Mouse (Mus musculus) embryonic facial prominence, embryonic 12.5 days (tissue): ENCODE measurements around the gene S100a1. TPM values are rescaled to one million over a fixed set of nuclear protein-coding genes. Genes with fewer than 3 reads are reported as not detected.

Experiments
- ATAC-seq: fragments of 200-750 bp; cut with Nextera tagmentation; 2 replicates; pipeline ENCODE4 v1.8.0; 2017; ENCODE audit not compliant: insufficient number of reproducible peaks, insufficient read depth, low FRiP score, low TSS enrichment
- H3K27ac ChIP-seq: fragments of 300-500 bp; sonication (generic); 2 replicates; pipeline ENCODE4 v1.5.1; 2016; ENCODE audit warnings: mild to moderate bottlenecking
- H3K27me3 ChIP-seq: fragments of 300-500 bp; sonication (generic); 2 replicates; pipeline ENCODE4 v1.6.1; 2016; ENCODE audit warnings: mild to moderate bottlenecking, moderate library complexity
- H3K36me3 ChIP-seq: fragments of 300-500 bp; sonication (generic); 2 replicates; pipeline ENCODE4 v1.6.1; 2016; ENCODE audit warnings: mild to moderate bottlenecking
- H3K4me1 ChIP-seq: fragments of 300-500 bp; sonication (generic); 2 replicates; pipeline ENCODE4 v1.6.1; 2016
- H3K4me2 ChIP-seq: fragments of 300-500 bp; sonication (generic); replicated peaks from 2 replicates; pipeline ENCODE4 v1.6.1; 2016; ENCODE audit warnings: mild to moderate bottlenecking, moderate library complexity
- H3K4me3 ChIP-seq: fragments of 300-500 bp; sonication (generic); 2 replicates; pipeline ENCODE4 v1.5.1; 2016; ENCODE audit warnings: mild to moderate bottlenecking
- H3K9ac ChIP-seq: fragments of 300-500 bp; sonication (generic); 2 replicates; pipeline ENCODE4 v1.6.1; 2016; ENCODE audit warnings: mild to moderate bottlenecking, moderate library complexity
- H3K9me3 ChIP-seq: fragments of 300-500 bp; sonication (generic); 2 replicates; pipeline ENCODE4 v1.6.1; 2016; ENCODE audit warnings: mild to moderate bottlenecking, moderate library complexity
- WGBS: fragments of 180-500 bp; shearing (Covaris S2); methylation state at CpG from one replicate; pipeline ENCODE4 v1.1.7; 2016; 5-methylcytosine and 5-hydroxymethylcytosine counted together
- polyA plus RNA-seq: library from polyadenylated mRNA; unstranded; fragments of >200 nt; fragmentation: Nextera tagmentation; extraction: Ambion mirVana; gene quantifications from 2 replicates; pipeline ENCODE4 v1.2.1, GENCODE M21; 2016

Gene S100a1
- polyA plus RNA-seq, 1 experiment from 2014 or later: 11.2 TPM

DNA sequence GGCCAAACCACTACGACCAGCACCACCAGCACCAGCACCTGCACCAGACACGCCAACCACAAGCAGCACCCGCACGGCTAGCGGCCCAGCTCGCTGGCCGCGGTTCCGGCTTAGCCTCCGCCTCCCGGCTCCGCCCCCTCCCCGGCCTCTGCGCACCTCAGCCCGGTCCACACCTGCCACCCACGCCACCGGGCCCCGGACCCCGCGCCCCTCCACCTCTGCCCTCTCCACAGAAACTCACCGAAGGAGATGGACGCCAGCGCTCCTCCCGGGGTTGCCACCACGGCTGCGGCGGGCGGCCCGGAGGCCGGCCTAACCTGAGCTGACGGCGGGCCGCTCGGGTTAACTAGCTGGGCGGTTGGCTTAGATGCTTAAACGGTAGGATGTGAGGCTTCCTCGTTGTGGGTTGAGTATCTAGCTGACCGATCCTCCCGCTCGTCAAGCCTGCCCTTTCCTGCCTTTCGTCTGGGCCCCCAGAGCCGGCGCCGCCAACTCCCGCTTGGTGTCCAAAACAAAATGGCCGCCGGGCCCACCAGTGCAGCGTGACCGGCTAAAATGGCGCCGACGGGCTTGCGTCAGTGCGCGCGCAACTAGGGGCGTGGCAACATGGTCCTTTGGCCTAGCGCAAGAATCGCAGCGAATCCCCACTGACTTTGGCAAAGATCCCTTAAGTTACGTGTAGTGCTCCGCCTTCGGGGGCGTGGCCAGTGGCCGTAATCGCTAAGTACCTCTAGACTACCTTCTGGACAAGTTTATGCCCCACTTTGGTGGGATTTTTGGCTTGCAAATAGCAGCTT lies 5.0 kb downstream of the S100a1 start, which contains the start of gene Chtop:
Gene Chtop, minus strand, starts transcription at position 549 of the 797 bp plus-strand sequence.
- Histone ChIP-seq H3K4me2 (peak within 1 kb of the TSS; percentile 79), H3K9me3 (no peaks in the 10 kb centered on the region), H3K27me3 (peaks cover 15% of the 10 kb centered on the region), H3K27ac (peak within 1 kb of the TSS; percentile 91), H3K4me3 (peak within 1 kb of the TSS; percentile 90), H3K36me3 (peaks cover 31% of the 10 kb centered on the region), H3K4me1 (peaks cover 13% of the 10 kb centered on the region), H3K9ac (peak within 1 kb of the TSS; percentile 97)
- peak; percentile 82 for ATAC-seq
- under 1% methylated on average over 65 of the region's 66 CpGs for WGBS

DNA sequence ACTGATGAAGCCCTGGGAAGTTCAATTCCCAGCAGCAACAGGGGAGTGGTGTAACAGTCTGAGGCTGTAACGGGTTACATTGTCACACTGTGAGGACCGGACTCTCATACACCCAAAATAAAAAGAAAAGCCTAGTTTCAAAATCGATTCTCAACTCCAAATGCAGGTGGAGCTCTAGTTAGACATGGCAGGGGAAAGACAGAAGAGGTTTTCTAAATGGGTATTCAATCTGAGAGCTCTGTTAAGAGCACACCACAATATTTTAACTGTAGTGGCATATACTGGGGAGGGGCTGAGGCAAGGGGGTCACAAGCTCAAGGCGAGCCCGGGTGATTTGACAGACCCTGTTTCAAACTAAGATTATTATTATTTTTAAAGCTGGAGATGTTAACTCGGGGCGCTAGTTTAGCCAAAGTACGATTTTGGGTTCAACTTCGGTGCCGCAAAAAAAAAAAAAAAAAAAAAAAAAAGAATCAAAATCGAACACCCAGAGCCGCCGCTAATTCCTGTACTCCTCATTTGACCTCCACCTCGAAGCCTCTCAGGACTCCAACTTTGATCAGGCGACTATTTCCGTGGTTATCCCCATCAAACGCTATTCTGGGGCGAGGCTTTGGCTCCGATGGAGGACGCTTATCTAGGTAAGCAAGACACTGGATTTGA lies 5.8 kb downstream of the S100a1 start:
- WGBS: 6% methylated on average over 20 of the region's 20 CpGs
- Histone ChIP-seq H3K36me3 (peaks cover 39% of the 10 kb centered on the region), H3K4me2 (peak overlapping the region; percentile 79), H3K4me3 (peak overlapping the region; percentile 90), H3K9ac (peak overlapping the region; percentile 97), H3K9me3 (no peaks in the 10 kb centered on the region), H3K27me3 (peaks cover 7% of the 10 kb centered on the region; the same call in 1 of the 2 replicates), H3K4me1 (peaks cover 10% of the 10 kb centered on the region; the same call in 1 of the 2 replicates), H3K27ac (peak overlapping the region; percentile 91)
- no peak for ATAC-seq

DNA sequence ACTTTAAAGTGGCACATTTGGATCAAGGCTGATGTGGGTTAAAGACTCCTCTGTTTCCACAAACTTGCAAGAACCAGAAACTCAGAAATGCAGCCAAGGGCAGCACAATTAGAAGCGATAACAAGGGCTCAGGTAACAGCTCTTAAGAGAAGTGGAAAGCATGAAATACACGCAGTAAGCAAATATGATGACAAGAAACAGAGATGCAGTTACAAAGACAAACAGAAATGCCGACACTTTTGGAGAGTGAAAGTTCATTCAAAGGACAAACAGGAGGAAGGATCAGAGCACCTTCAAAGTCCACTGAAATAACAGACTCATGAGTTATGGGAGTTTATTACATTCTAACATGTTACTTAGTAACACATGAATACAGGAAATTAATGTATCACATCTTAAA lies 7.8 kb downstream of the S100a1 start:
- Histone ChIP-seq H3K4me2 (no peak overlapping the region), H3K4me3 (no peak overlapping the region), H3K36me3 (peaks cover 57% of the 10 kb centered on the region), H3K27me3 (no peaks in the 10 kb centered on the region), H3K9ac (no peak overlapping the region), H3K27ac (no peak overlapping the region), H3K4me1 (peaks cover 10% of the 10 kb centered on the region; the same call in 1 of the 2 replicates), H3K9me3 (no peaks in the 10 kb centered on the region)
- 87% methylated on average over 3 of the region's 3 CpGs for whole genome bisulfite sequencing
- ATAC-seq: no peak

DNA sequence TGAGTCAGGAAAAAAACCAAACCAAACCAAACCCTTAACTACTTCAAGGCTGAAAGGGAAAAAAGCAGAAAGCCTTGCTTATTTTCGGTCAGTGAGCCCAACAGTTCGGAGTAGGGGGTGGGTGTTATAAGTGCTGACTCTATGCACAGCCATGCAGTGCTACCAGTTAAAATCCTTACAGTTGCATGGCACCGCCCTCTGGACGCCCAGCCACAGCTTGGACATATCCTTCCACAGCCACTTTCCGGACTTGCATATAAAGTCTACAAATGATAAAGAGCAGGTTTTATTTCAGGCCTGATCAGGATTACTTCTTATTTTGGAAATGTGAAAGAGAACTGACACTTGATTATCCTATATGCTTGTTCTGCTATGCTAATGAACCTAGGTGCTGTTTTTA lies 9.0 kb downstream of the S100a1 start:
- Histone ChIP-seq H3K36me3 (peaks cover 65% of the 10 kb centered on the region), H3K4me2 (no peak overlapping the region), H3K4me1 (peaks cover 10% of the 10 kb centered on the region; the same call in 1 of the 2 replicates), H3K4me3 (no peak overlapping the region), H3K9me3 (no peaks in the 10 kb centered on the region), H3K9ac (no peak overlapping the region), H3K27ac (no peak overlapping the region), H3K27me3 (no peaks in the 10 kb centered on the region)
- ATAC-seq: no peak
- 94% methylated on average over 5 of the region's 5 CpGs for WGBS

DNA sequence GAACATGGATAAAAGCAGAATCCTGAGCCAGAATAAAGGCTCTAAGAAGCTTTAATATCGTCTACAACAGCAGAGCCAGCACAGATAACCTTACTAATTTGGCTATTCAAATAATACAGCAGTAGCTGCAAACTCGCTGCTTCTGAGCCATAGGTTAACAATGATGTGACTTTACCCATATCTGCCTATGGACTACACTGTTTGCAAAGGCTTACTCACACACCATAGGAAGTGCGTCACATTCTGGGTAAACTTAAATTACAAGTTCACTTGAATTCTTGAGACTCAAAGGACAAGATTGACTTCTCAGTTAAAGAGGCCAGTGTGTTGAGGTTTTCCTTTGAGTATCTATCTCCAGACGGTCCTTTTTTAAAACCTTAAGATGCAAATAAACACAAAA lies 10.7 kb downstream of the S100a1 start:
- H3K9ac ChIP-seq: no peak overlapping the region
- H3K27me3 ChIP-seq: no peaks in the 10 kb centered on the region
- no peak for ATAC-seq
- H3K9me3 ChIP-seq: no peaks in the 10 kb centered on the region
- WGBS: 86% methylated on average over 4 of the region's 4 CpGs
- no peak overlapping the region for H3K4me3 ChIP-seq
- peaks cover 78% of the 10 kb centered on the region for H3K36me3 ChIP-seq
- H3K4me2 ChIP-seq: no peak overlapping the region
- peaks cover 10% of the 10 kb centered on the region; the same call in 1 of the 2 replicates for H3K4me1 ChIP-seq
- no peak overlapping the region for H3K27ac ChIP-seq

DNA sequence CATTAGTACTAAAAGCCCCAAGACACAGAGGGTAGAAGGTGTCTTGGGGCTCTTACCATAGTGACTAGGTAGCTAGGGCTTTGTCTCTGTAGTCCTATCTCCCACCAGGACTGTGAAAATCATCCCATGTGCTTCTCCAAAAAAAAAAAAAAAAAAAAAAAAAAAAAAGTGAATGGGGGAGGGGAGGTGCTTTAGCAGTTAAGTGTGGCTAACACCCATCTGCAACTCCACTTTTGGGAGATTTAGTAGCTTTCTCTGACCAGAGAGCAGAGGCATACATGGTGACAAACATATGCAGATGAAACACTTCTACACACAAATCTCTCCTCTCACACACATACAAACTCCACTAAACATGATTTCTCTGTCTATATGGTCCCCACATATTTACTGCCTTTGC lies 16.6 kb downstream of the S100a1 start:
- Histone ChIP-seq H3K4me2 (no peak overlapping the region), H3K4me1 (no peaks in the 10 kb centered on the region), H3K27ac (no peak overlapping the region), H3K9ac (no peak overlapping the region), H3K4me3 (no peak overlapping the region), H3K9me3 (no peaks in the 10 kb centered on the region), H3K36me3 (peaks cover 59% of the 10 kb centered on the region), H3K27me3 (no peaks in the 10 kb centered on the region)
- no peak for ATAC-seq

DNA sequence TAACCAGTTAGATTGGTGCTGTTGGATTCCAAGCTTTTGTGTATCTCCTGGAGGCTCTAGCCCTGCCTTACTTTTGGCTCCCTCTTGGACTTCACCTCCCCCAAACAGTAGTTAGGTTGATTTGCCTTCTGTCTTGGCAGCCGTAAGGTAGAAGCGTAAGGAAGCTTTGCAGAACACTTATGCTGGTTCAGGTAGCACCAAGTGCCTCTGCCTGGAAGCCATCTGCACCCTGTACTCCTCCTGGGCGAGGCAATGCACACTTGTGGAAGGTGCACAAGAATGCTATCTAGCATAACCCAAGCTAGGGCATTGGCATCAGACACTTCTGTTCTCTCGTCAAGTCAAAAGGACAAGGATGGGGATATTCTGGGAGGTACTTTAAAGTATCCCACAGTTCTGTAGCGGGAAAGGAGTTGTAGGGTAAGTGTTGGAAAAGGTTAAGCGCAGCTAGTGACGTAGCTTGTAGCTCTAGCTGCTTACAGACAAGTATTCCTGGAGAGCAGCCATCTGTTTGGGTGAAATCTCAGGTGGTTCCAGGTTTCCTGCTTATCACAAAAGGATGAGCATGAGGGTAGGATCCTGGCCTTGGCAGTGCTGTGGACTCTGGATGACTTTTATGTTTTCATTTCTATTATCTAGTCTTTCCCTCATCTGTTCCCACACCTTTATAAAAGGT lies 18.2 kb downstream of the S100a1 start:
- H3K4me3 ChIP-seq: no peak overlapping the region
- H3K9me3 ChIP-seq: no peaks in the 10 kb centered on the region
- H3K4me1 ChIP-seq: no peaks in the 10 kb centered on the region
- ATAC-seq: no peak
- H3K4me2 ChIP-seq: no peak overlapping the region
- 86% methylated on average over 7 of the region's 7 CpGs for WGBS
- no peaks in the 10 kb centered on the region for H3K27me3 ChIP-seq
- H3K9ac ChIP-seq: no peak overlapping the region
- peaks cover 44% of the 10 kb centered on the region for H3K36me3 ChIP-seq
- no peak overlapping the region for H3K27ac ChIP-seq

DNA sequence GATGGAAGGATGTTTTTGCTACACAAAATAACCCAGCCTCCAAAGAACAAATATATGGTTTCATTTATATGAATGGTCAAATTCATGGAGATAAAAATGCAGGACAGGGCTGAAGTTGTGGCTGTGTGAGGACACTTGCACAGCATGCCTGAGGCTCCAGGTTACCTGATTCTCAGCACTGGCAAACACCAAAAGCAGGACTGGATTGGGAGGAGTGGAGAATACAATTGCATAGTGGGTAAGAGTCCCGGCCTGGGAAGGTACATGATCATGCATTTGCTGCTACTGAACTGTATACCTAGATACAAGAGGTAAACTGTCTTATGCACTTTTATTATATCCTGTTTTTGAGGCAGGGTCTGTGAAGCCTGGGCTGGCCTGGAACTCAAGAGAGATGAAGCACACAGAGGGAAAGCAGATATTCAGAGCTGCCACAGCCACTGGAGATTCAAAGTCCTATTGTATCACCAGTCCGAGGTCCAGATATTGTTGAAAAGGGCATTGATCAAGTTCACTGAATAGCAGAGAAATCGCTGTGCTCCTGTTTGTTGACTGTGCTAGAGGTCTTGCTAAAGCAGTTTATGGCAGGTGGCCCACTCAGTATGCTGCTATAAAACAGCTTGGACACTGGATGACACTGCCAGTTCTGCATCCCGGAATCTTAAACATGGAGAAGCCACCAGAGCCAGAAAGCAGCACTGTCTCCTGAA lies 20.2 kb downstream of the S100a1 start:
- no peak overlapping the region for H3K4me3 ChIP-seq
- no peaks in the 10 kb centered on the region for H3K27me3 ChIP-seq
- no peak for ATAC-seq
- no peak overlapping the region for H3K27ac ChIP-seq
- H3K36me3 ChIP-seq: peaks cover 33% of the 10 kb centered on the region
- H3K9ac ChIP-seq: no peak overlapping the region
- H3K4me1 ChIP-seq: peaks cover 5% of the 10 kb centered on the region; the same call in 1 of the 2 replicates
- WGBS: 71% methylated on average over 4 of the region's 4 CpGs
- no peak overlapping the region for H3K4me2 ChIP-seq
- no peaks in the 10 kb centered on the region for H3K9me3 ChIP-seq

DNA sequence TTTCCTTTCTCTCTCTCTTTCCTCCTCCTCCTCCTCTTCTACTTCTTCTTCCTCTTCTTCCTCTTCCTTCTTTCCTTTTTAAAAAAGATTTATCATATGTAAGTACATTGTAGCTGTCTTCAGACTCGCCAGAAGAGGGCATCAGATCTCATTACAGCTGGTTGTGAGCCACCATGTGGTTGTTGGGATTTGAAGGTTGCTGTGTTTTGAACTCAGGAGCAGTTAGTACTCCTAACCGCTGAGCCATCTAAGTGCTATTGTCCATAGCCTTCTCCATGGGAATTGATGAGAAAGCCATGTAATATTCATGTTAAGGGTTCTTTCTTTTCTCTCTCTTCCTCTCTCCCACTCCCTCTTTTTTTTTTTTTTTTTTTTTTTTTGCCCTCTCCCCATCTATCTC lies 22.8 kb downstream of the S100a1 start:
- Histone ChIP-seq H3K4me2 (no peak overlapping the region), H3K27ac (no peak overlapping the region), H3K36me3 (peaks cover 36% of the 10 kb centered on the region), H3K9ac (no peak overlapping the region), H3K27me3 (no peaks in the 10 kb centered on the region), H3K9me3 (no peaks in the 10 kb centered on the region), H3K4me1 (peaks cover 5% of the 10 kb centered on the region; the same call in 1 of the 2 replicates), H3K4me3 (no peak overlapping the region)
- ATAC-seq: no peak
- WGBS: 34% methylated on average over 2 of the region's 2 CpGs

DNA sequence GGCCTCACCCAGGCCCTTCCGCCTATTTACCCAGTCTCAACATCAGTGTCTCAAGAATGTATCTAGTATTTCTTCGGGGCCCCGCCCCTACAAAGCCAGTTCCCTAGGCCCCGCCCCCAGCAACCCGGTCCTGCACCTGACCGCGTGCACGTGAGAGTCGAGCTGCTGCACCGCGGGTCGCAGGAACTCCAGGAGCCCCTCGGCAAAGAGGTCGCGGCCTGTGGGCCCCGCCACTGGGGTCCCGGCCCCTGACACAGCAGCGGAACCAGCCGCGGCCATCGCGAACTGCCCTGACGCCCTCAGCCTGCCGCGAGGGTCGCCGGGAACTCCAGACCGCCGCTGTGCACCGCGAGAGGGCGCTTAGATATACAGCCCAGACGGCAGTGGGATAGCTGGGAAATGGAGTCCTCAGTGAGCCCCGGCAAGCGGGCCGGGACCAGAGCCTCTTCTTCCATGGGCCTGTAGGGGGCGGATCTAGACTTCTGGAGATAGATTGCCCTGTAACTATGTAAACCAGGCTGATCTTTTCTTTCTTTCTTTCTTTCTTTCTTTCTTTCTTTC lies 23.4 kb downstream of the S100a1 start, which contains the start of gene Snapin:
Gene Snapin, minus strand, starts transcription at position 338 of the 561 bp plus-strand sequence.
- 1% methylated on average over 37 of the region's 37 CpGs for WGBS
- Histone ChIP-seq H3K4me3 (peak within 1 kb of the TSS; percentile 71), H3K36me3 (peaks cover 36% of the 10 kb centered on the region), H3K4me1 (peaks cover 5% of the 10 kb centered on the region; the same call in 1 of the 2 replicates), H3K27ac (peak within 1 kb of the TSS; percentile 67; the same call in 1 of the 2 replicates), H3K4me2 (peak within 1 kb of the TSS; percentile 55), H3K27me3 (no peaks in the 10 kb centered on the region), H3K9me3 (no peaks in the 10 kb centered on the region), H3K9ac (peak within 1 kb of the TSS; percentile 73)
- ATAC-seq: peak; percentile 95

DNA sequence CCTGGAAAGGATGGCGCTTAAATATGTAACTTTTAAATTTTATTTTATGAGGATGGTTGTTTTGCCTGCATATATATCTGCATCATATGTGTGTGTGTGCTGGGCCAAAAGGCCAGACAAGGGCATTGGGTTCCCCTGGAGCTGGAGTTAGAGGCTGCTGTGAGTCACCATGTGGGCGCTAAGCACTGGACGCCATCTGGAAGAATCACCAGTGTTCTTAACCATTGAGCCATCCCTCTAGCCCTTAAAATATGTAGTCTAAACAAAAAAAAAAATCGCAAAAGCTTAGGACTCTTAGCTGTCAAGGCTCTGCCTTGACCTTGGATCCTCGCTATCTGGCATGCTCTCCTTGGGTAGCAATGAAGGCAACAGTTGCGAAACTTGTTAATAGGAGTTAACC lies 25.6 kb downstream of the S100a1 start:
- H3K4me2 ChIP-seq: no peak overlapping the region
- no peak for ATAC-seq
- no peak overlapping the region for H3K9ac ChIP-seq
- 86% methylated on average over 6 of the region's 6 CpGs for WGBS
- H3K4me1 ChIP-seq: peaks cover 5% of the 10 kb centered on the region; the same call in 1 of the 2 replicates
- no peaks in the 10 kb centered on the region for H3K27me3 ChIP-seq
- no peak overlapping the region for H3K27ac ChIP-seq
- H3K36me3 ChIP-seq: peaks cover 52% of the 10 kb centered on the region
- H3K9me3 ChIP-seq: no peaks in the 10 kb centered on the region
- no peak overlapping the region for H3K4me3 ChIP-seq
